Comparison of ENCODE assay signal across 8 mouse cellular contexts in the genomic region with DNA sequence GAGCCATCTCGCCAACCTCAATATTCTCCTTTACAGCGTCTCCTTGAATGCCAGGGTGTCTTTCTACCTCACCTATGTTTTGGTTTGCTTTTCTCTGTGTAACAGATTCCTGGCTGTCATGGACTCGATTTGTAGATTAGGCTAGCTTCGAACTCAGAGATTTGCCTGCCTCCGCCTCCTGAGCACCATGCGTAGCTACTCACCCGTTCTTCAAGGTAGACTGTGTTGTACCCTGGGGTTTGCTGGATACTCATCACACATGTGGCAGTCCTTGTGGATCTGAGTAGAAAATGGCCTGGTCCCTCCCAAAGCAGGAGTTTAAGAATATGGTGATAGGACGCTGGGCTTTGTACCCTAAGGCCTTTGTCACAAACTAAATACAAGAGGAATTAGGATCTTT. TPM values are rescaled to one million over a fixed set of nuclear protein-coding genes. Genes with fewer than 3 reads are reported as not detected.
DNase-seq lines count a peak whose midpoint lies in the region; ATAC-seq lines count a peak whose summit lies in the region.

No protein-coding gene starts in this region.

- no peak for DNase-seq in kidney, postnatal 10 days
- DNase-seq in adipocyte (ENCODE audit: low spot score) = peak; percentile 43
- DNase-seq in midbrain, embryonic 10.5 days (ENCODE audit: low spot score) = no peak
- no peak for DNase-seq in T-cell, adult 2 months (ENCODE audit: low spot score)
- no peak for DNase-seq in left cerebral cortex, postnatal 4 days
- no peak for DNase-seq in lung, postnatal 25 days (ENCODE audit: low spot score)

- H3K9me3 ChIP-seq in kidney, embryonic 14.5 days (ENCODE audit: control insufficient read depth, low read length) = no peaks in the 10 kb centered on the region
- no peaks in the 10 kb centered on the region for H3K9me3 ChIP-seq in heart, embryonic 16.5 days (replicated peaks; ENCODE audit: control insufficient read depth, low read length)
- no peaks in the 10 kb centered on the region for H3K9me3 ChIP-seq in midbrain, embryonic 10.5 days (replicated peaks)

- peak overlapping the region; percentile 68 for H3K9ac ChIP-seq in kidney, embryonic 14.5 days (ENCODE audit: low read depth, low read length)
- H3K9ac ChIP-seq in heart, embryonic 16.5 days (ENCODE audit: low read length) = peak overlapping the region; percentile 72

- no peak for ATAC-seq in kidney, embryonic 14.5 days (ENCODE audit: low FRiP score, low TSS enrichment)
- ATAC-seq in heart, embryonic 16.5 days (replicated peaks; ENCODE audit: extremely low read depth, insufficient read depth, low FRiP score) = no peak

- H3K36me3 ChIP-seq in kidney, embryonic 14.5 days (ENCODE audit: control insufficient read depth, insufficient read depth, low read length) = peaks cover 34% of the 10 kb centered on the region
- H3K36me3 ChIP-seq in heart, embryonic 16.5 days (ENCODE audit: control insufficient read depth, insufficient read depth) = peaks cover 23% of the 10 kb centered on the region
- peaks cover 57% of the 10 kb centered on the region for H3K36me3 ChIP-seq in midbrain, embryonic 10.5 days

- peak overlapping the region; percentile 81; the same call in 1 of the 2 replicates for H3K27ac ChIP-seq in kidney, embryonic 14.5 days (ENCODE audit: low read depth, low read length)
- peak overlapping the region; percentile 65 for H3K27ac ChIP-seq in heart, embryonic 16.5 days (ENCODE audit: low read length)
- peak overlapping the region; percentile 88 for H3K27ac ChIP-seq in midbrain, embryonic 10.5 days (replicated peaks)

- peak overlapping the region; percentile 67 for H3K4me2 ChIP-seq in kidney, embryonic 14.5 days (replicated peaks; ENCODE audit: low read depth, low read length)
- peak overlapping the region; percentile 86 for H3K4me2 ChIP-seq in heart, embryonic 16.5 days (ENCODE audit: low read depth, low read length)

- H3K4me3 ChIP-seq in kidney, embryonic 14.5 days (ENCODE audit: low read length) = peak overlapping the region; percentile 92
- H3K4me3 ChIP-seq in heart, embryonic 16.5 days (ENCODE audit: low read length) = peak overlapping the region; percentile 94
- H3K4me3 ChIP-seq in midbrain, embryonic 10.5 days = peak overlapping the region; percentile 93

- no peaks in the 10 kb centered on the region for H3K27me3 ChIP-seq in kidney, embryonic 14.5 days (ENCODE audit: control insufficient read depth, insufficient read depth, low read length)
- no peaks in the 10 kb centered on the region for H3K27me3 ChIP-seq in heart, embryonic 16.5 days (ENCODE audit: control insufficient read depth, insufficient read depth, low read length)
- no peaks in the 10 kb centered on the region for H3K27me3 ChIP-seq in midbrain, embryonic 10.5 days (ENCODE audit: low read depth, poor library complexity, severe bottlenecking)

- 11% methylated on average over 8 of the region's 8 CpGs for WGBS in kidney, embryonic 14.5 days
- WGBS in heart, embryonic 16.5 days = 13% methylated on average over 8 of the region's 8 CpGs
- 19% methylated on average over 8 of the region's 8 CpGs for WGBS in midbrain, embryonic 10.5 days

- intact Hi-C loops in left cerebral cortex, postnatal 4 days (cut with DNase I) = loop anchor here (5.0 kb wide), 1 partner anchor 54 kb away; the partner anchor contains the start of gene Med26

- H3K4me1 ChIP-seq in kidney, embryonic 14.5 days (ENCODE audit: control insufficient read depth, insufficient read depth, low read length) = peaks cover 11% of the 10 kb centered on the region
- peaks cover 18% of the 10 kb centered on the region for H3K4me1 ChIP-seq in heart, embryonic 16.5 days (ENCODE audit: control insufficient read depth, insufficient read depth, low read length)
- H3K4me1 ChIP-seq in midbrain, embryonic 10.5 days = peaks cover 30% of the 10 kb centered on the region

RNA-seq across cellular contexts. Expression of gene Slc35e1, which starts 1.0 kb away (rescaled TPM):
- polyA plus RNA-seq in kidney, embryonic 14.5 days (2014; fragmentation: Nextera tagmentation; extraction: Ambion mirVana) = 10.8 and 19.7 TPM in 2 replicates
- 7.8 and 13.1 TPM in 2 replicates for polyA plus RNA-seq in heart, embryonic 16.5 days (2015; fragmentation: Nextera tagmentation; extraction: Ambion mirVana)
- 13.1 and 16.3 TPM in 2 replicates for polyA plus RNA-seq in midbrain, embryonic 10.5 days (2016; fragmentation: Nextera tagmentation; extraction: Ambion mirVana)
- 10 to 100 TPM; 35.2 to 39.2 TPM for total RNA-seq in left cerebral cortex, postnatal 4 days (2021)

RNA-seq across cellular contexts. Expression of gene Cherp, which starts 18.4 kb away (rescaled TPM):
- 57.0 and 72.0 TPM in 2 replicates for polyA plus RNA-seq in kidney, embryonic 14.5 days (2014; fragmentation: Nextera tagmentation; extraction: Ambion mirVana)
- 36.8 and 45.6 TPM in 2 replicates for polyA plus RNA-seq in heart, embryonic 16.5 days (2015; fragmentation: Nextera tagmentation; extraction: Ambion mirVana)
- polyA plus RNA-seq in midbrain, embryonic 10.5 days (2016; fragmentation: Nextera tagmentation; extraction: Ambion mirVana) = 96.8 and 105 TPM in 2 replicates
- 10 to 100 TPM; 75.6 to 85.4 TPM for total RNA-seq in left cerebral cortex, postnatal 4 days (2021)

RNA-seq across cellular contexts. Expression of gene 1700030K09Rik, which starts 49.7 kb away (rescaled TPM):
- polyA plus RNA-seq in kidney, embryonic 14.5 days (2014; fragmentation: Nextera tagmentation; extraction: Ambion mirVana) = 13.9 and 14.6 TPM in 2 replicates
- 9.8 and 10.3 TPM in 2 replicates for polyA plus RNA-seq in heart, embryonic 16.5 days (2015; fragmentation: Nextera tagmentation; extraction: Ambion mirVana)
- 16.5 and 16.9 TPM in 2 replicates for polyA plus RNA-seq in midbrain, embryonic 10.5 days (2016; fragmentation: Nextera tagmentation; extraction: Ambion mirVana)
- 10 to 100 TPM; 14.1 to 15.5 TPM for total RNA-seq in left cerebral cortex, postnatal 4 days (2021)

RNA-seq across cellular contexts. Expression of gene Calr3, which starts 49.7 kb away (rescaled TPM):
- 1.6 and 2.1 TPM in 2 replicates for polyA plus RNA-seq in kidney, embryonic 14.5 days (2014; fragmentation: Nextera tagmentation; extraction: Ambion mirVana)
- 1.4 and 1.5 TPM in 2 replicates for polyA plus RNA-seq in heart, embryonic 16.5 days (2015; fragmentation: Nextera tagmentation; extraction: Ambion mirVana)
- 1.8 and 2.1 TPM in 2 replicates for polyA plus RNA-seq in midbrain, embryonic 10.5 days (2016; fragmentation: Nextera tagmentation; extraction: Ambion mirVana)
- 1 to 10 TPM in 1 of 2 experiments, under 1 TPM in 1; 0.74 to 1.1 TPM for total RNA-seq in left cerebral cortex, postnatal 4 days (2021)

RNA-seq across cellular contexts. Expression of gene Med26, which starts 54.7 kb away (rescaled TPM):
- polyA plus RNA-seq in kidney, embryonic 14.5 days (2014; fragmentation: Nextera tagmentation; extraction: Ambion mirVana) = 11.1 and 15.8 TPM in 2 replicates
- 11.5 and 12.7 TPM in 2 replicates for polyA plus RNA-seq in heart, embryonic 16.5 days (2015; fragmentation: Nextera tagmentation; extraction: Ambion mirVana)
- 19.0 and 19.9 TPM in 2 replicates for polyA plus RNA-seq in midbrain, embryonic 10.5 days (2016; fragmentation: Nextera tagmentation; extraction: Ambion mirVana)
- total RNA-seq in left cerebral cortex, postnatal 4 days (2021) = 10 to 100 TPM; 13.3 to 13.8 TPM
